Mouse (Mus musculus) hindbrain, embryonic 16.5 days (tissue): Measurements from ENCODE around the gene Otc. TPM values are rescaled to one million over a fixed set of nuclear protein-coding genes. Genes with fewer than 3 reads are reported as not detected.

Experiments used
- ATAC-seq: fragments of 200-750 bp; cut with Nextera tagmentation; 2 replicates; pipeline ENCODE4 v1.8.0; 2017; ENCODE audit warnings: moderate TSS enrichment, moderate library complexity
- H3K27ac ChIP-seq: fragments of 300-500 bp; sonication (generic); 2 replicates; pipeline ENCODE4 v1.5.1; 2014; ENCODE audit warnings: low read depth, mild to moderate bottlenecking, control low read depth, low read length, moderate library complexity
- H3K27me3 ChIP-seq: fragments of 300-500 bp; sonication (generic); replicated peaks from 2 replicates; pipeline ENCODE4 v1.6.1; 2014; ENCODE audit warnings: low read length; ENCODE audit not compliant: control insufficient read depth, insufficient read depth
- H3K36me3 ChIP-seq: fragments of 300-500 bp; sonication (generic); 2 replicates; pipeline ENCODE4 v1.6.1; 2014; ENCODE audit warnings: mild to moderate bottlenecking, low read length, moderate library complexity, mixed read lengths; ENCODE audit not compliant: control insufficient read depth, insufficient read depth
- H3K4me1 ChIP-seq: fragments of 300-500 bp; sonication (generic); 2 replicates; pipeline ENCODE4 v1.6.1; 2014; ENCODE audit warnings: low read depth, low read length; ENCODE audit not compliant: control insufficient read depth, insufficient read depth
- H3K4me2 ChIP-seq: fragments of 300-500 bp; sonication (generic); 2 replicates; pipeline ENCODE4 v1.6.1; 2014; ENCODE audit warnings: mild to moderate bottlenecking, low read length, control low read depth, moderate library complexity
- H3K4me3 ChIP-seq: fragments of 300-500 bp; sonication (generic); 2 replicates; pipeline ENCODE4 v1.5.1; 2014; ENCODE audit warnings: mild to moderate bottlenecking, low read length, control low read depth, moderate library complexity
- H3K9ac ChIP-seq: fragments of 300-500 bp; sonication (generic); 2 replicates; pipeline ENCODE4 v1.6.1; 2014; ENCODE audit warnings: low read depth, mild to moderate bottlenecking, control low read depth, low read length, moderate library complexity
- H3K9me3 ChIP-seq: fragments of 300-500 bp; sonication (generic); 2 replicates; pipeline ENCODE4 v1.6.1; 2014; ENCODE audit warnings: mild to moderate bottlenecking, low read length, moderate library complexity; ENCODE audit not compliant: control insufficient read depth
- WGBS: fragments of 180-500 bp; shearing (Covaris S2); extraction: QIAGEN DNeasy Blood & Tissue Kit; methylation state at CpG from one replicate; pipeline ENCODE4 v1.1.7; 2014; 5-methylcytosine and 5-hydroxymethylcytosine counted together
- polyA plus RNA-seq: library from polyadenylated mRNA; unstranded; fragments of >200 nt; fragmentation: Nextera tagmentation; extraction: Ambion mirVana; gene quantifications from 2 replicates; pipeline ENCODE4 v1.2.1, GENCODE M21; 2015

The Otc gene
- polyA plus RNA-seq, 1 experiment from 2014 or later = not detected

DNA sequence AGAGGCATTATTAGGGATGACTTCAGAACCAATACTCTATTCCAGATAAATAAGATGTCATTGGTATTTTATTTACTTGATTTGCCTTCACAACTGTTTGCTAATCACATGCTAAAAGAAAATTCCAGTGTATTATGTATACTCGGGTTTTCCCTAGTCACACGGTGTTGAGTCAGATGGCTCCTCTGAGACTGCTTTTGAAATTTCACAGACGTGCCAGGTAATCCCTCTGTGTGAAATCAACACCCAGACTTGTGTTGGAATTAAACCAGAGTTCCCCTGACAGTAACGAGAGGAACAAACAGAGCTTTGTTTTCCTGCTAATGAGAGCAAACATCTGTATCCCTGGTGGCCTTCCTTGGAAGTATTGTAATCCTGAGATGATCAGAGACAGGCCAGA, 103.8 kb downstream of the Otc start:
- Histone ChIP-seq H3K9me3 (no peaks in the 10 kb centered on the region), H3K4me2 (no peak overlapping the region), H3K4me1 (no peaks in the 10 kb centered on the region), H3K36me3 (no peaks in the 10 kb centered on the region), H3K4me3 (no peak overlapping the region), H3K27me3 (no peaks in the 10 kb centered on the region), H3K27ac (no peak overlapping the region), H3K9ac (no peak overlapping the region)
- 51% methylated on average over 4 of the region's 4 CpGs for WGBS
- ATAC-seq = no peak

Other genes starting within 250 kb of the Otc start
- 3.9 and 4.9 TPM in 2 replicates for gene Srpx, start 134.6 kb upstream of the Otc start, polyA plus RNA-seq
- 29.3 and 30.1 TPM in 2 replicates for gene Rpgr, start 35.4 kb upstream of the Otc start, polyA plus RNA-seq
- gene Tspan7, start 232.9 kb downstream of the Otc start, polyA plus RNA-seq = 530 and 598 TPM in 2 replicates